Comparison of ENCODE assay signal across 11 mouse cellular contexts in genomic region chr11:61751612-61752011, GRCm38 (mm10). TPM values are rescaled to one million over a fixed set of nuclear protein-coding genes. Genes with fewer than 3 reads are reported as not detected.
A peak's percentile ranks its signal among the peaks of the same experiment; 100 is the strongest.
DNase-seq lines count a peak whose midpoint lies in the region; ATAC-seq and TF ChIP-seq lines count a peak whose summit lies in the region.
"Had no signal": no experiment of that assay in that cellular context is flagged by ENCODE, and none has a peak within 500 bp of the region (broad histone marks: within the 10 kb centered on the region; RNA-seq: fewer than 3 reads in every experiment).

No protein-coding gene starts in this region.

- TF ChIP-seq POLR2A in lung, adult 2 months (IDR thresholded peaks at IDR 0.05; ENCODE audit: borderline replicate concordance, extremely low read depth, low read depth, low read length) = no peak

- 80% methylated on average over 5 of the region's 5 CpGs for WGBS in lung, adult 2 months

- no peak overlapping the region for H3K4me3 ChIP-seq in lung, adult 2 months (replicated peaks; ENCODE audit: extremely low read depth, low read depth, low read length)
- H3K4me3 ChIP-seq: embryonic facial prominence, embryonic 12.5 days; heart, embryonic 13.5 days; limb, embryonic 15.5 days had no signal

- peak; percentile 54 for TF ChIP-seq CTCF in lung, adult 2 months (IDR thresholded peaks at IDR 0.05; ENCODE audit: insufficient read depth, low read length)

- ATAC-seq in frontal cortex, adult (ENCODE audit: low TSS enrichment) = no peak

- peak; percentile 20 to 27 for DNase-seq in adrenal gland, postnatal 36 days
- DNase-seq in adrenal gland, adult 2 months = no peak
- DNase-seq in lung, adult 2 months = no peak
- no peak for DNase-seq in lung, postnatal 14 days
- DNase-seq in embryo, embryonic 11 days = peak; percentile 18
- peak; percentile 41 for DNase-seq in thymus, postnatal 0 days (ENCODE audit: low spot score)
- DNase-seq in cerebellum, adult 11-12 months = no peak

- no peaks in the 10 kb centered on the region for H3K4me1 ChIP-seq in lung, adult 2 months (ENCODE audit: control insufficient read depth, insufficient read depth, low read length)
- H3K4me1 ChIP-seq: embryonic facial prominence, embryonic 12.5 days; heart, embryonic 13.5 days; limb, embryonic 15.5 days had no signal

RNA-seq across cellular contexts. Expression of gene Prpsap2, which starts 10.3 kb away (rescaled TPM):
- 10 to 100 TPM; 24.8 to 36.4 TPM for total RNA-seq in adrenal gland, postnatal 36 days (2021)
- 10 to 100 TPM; 29.3 to 35.4 TPM for total RNA-seq in adrenal gland, adult 2 months (2021)
- 6.6 and 7.6 TPM in 2 replicates for polyA plus RNA-seq in adrenal gland, adult 2 months (2012; rRNA removed)
- polyA plus RNA-seq in lung, adult 2 months (2012; rRNA removed) = 10.7 and 14.2 TPM in 2 replicates
- polyA plus RNA-seq in thymus, postnatal 0 days (2015; fragmentation: Nextera tagmentation; extraction: Ambion mirVana) = 30.0 and 32.0 TPM in 2 replicates

RNA-seq across cellular contexts. Expression of gene Slc5a10, which starts 31.0 kb away (rescaled TPM):
- under 1 TPM in 1 of 2 experiments, not detected in 1; 0.13 TPM for total RNA-seq in adrenal gland, postnatal 36 days (2021)
- under 1 TPM; 0.14 to 0.24 TPM for total RNA-seq in adrenal gland, adult 2 months (2021)
- 0.07 and 0.10 TPM in 2 replicates for polyA plus RNA-seq in adrenal gland, adult 2 months (2012; rRNA removed)
- polyA plus RNA-seq in lung, adult 2 months (2012; rRNA removed) = 0.06 TPM in 1 of 2 replicates, not detected in the other
- polyA plus RNA-seq in thymus, postnatal 0 days (2015; fragmentation: Nextera tagmentation; extraction: Ambion mirVana) = 0.10 and 0.32 TPM in 2 replicates
- polyA plus RNA-seq: limb, embryonic 15.5 days had no signal

Comparison
In these comparisons a context has a peak if more than half of its experiments do, and no peak if none do; other contexts are left out.
1. DNase-seq: peak in adrenal gland, postnatal 36 days (2 of 2), embryo, embryonic 11 days (single experiment) and thymus, postnatal 0 days (single experiment); none in adrenal gland, adult 2 months (single experiment), lung, adult 2 months (single experiment), lung, postnatal 14 days (single experiment) and cerebellum, adult 11-12 months (single experiment).